8 mouse cellular contexts compared by ENCODE assay signal in genomic region chr10:87927131-87927609, GRCm38 (mm10).
DNase-seq lines count a peak whose midpoint lies in the region; ATAC-seq and TF ChIP-seq lines count a peak whose summit lies in the region.

No protein-coding gene starts in this region.

- ATAC-seq in hindbrain, embryonic 11.5 days (ENCODE audit: low FRiP score): peak; percentile 94
- ATAC-seq in stomach, embryonic 16.5 days (ENCODE audit: insufficient read depth, low FRiP score): peak; percentile 56; the same call in 1 of the 2 replicates

- no peaks in the 10 kb centered on the region for H3K79me3 ChIP-seq in C2C12 (ENCODE audit: low read depth)

- no peaks in the 10 kb centered on the region for H3K4me1 ChIP-seq in hindbrain, embryonic 11.5 days (replicated peaks; ENCODE audit: control insufficient read depth, insufficient read depth, low read length)
- H3K4me1 ChIP-seq in stomach, embryonic 16.5 days (ENCODE audit: control insufficient read depth, insufficient read depth, low read length): 0 out of 2 replicates have a peak, but pooled peaks cover 5% of the 10 kb centered on the region

- H3K27ac ChIP-seq in hindbrain, embryonic 11.5 days (ENCODE audit: low read depth, low read length): no peak overlapping the region
- H3K27ac ChIP-seq in stomach, embryonic 16.5 days (ENCODE audit: low read length): peak overlapping the region; percentile 49; the same call in 1 of the 2 replicates

- H3K4me3 ChIP-seq in C2C12 (ENCODE audit: insufficient read depth, poor library complexity, severe bottlenecking): no peak overlapping the region
- no peak overlapping the region for H3K4me3 ChIP-seq in hindbrain, embryonic 11.5 days (ENCODE audit: low read depth, low read length)
- no peak overlapping the region for H3K4me3 ChIP-seq in stomach, embryonic 16.5 days (replicated peaks; ENCODE audit: low read length)

- H3K9ac ChIP-seq in hindbrain, embryonic 11.5 days (ENCODE audit: low read depth, low read length): no peak overlapping the region
- no peak overlapping the region for H3K9ac ChIP-seq in stomach, embryonic 16.5 days (ENCODE audit: low read length)

- no peak for TF ChIP-seq CTCF in C2C12 (IDR thresholded peaks at IDR 0.05; ENCODE audit: control insufficient read depth, insufficient read depth, insufficient read length)

- H3K27me3 ChIP-seq in C2C12 (ENCODE audit: control insufficient read depth, insufficient read depth, insufficient read length): no peaks in the 10 kb centered on the region
- H3K27me3 ChIP-seq in hindbrain, embryonic 11.5 days (ENCODE audit: control insufficient read depth, insufficient read depth, low read length): no peaks in the 10 kb centered on the region
- H3K27me3 ChIP-seq in stomach, embryonic 16.5 days (ENCODE audit: control insufficient read depth, insufficient read depth, low read length): no peaks in the 10 kb centered on the region

- no peaks in the 10 kb centered on the region for H3K36me3 ChIP-seq in C2C12 (ENCODE audit: control insufficient read depth, insufficient read depth)
- no peaks in the 10 kb centered on the region for H3K36me3 ChIP-seq in hindbrain, embryonic 11.5 days (ENCODE audit: control insufficient read depth, insufficient read depth, low read length)
- H3K36me3 ChIP-seq in stomach, embryonic 16.5 days (ENCODE audit: control insufficient read depth, insufficient read depth, low read length): peaks cover 7% of the 10 kb centered on the region

- H3ac ChIP-seq in C2C12 (ENCODE audit: control insufficient read depth, insufficient read length, low read depth): no peak overlapping the region

- no peak overlapping the region for H3K4me2 ChIP-seq in hindbrain, embryonic 11.5 days (replicated peaks; ENCODE audit: low read depth, low read length)
- H3K4me2 ChIP-seq in stomach, embryonic 16.5 days (ENCODE audit: low read depth, low read length): no peak overlapping the region

- H3K79me2 ChIP-seq in C2C12 (ENCODE audit: control insufficient read depth, insufficient read depth): no peaks in the 10 kb centered on the region

- H3K9me3 ChIP-seq in hindbrain, embryonic 11.5 days (ENCODE audit: control insufficient read depth, low read length): no peaks in the 10 kb centered on the region
- no peaks in the 10 kb centered on the region for H3K9me3 ChIP-seq in stomach, embryonic 16.5 days (replicated peaks; ENCODE audit: control insufficient read depth, low read length)

- WGBS in hindbrain, embryonic 11.5 days: 31% methylated on average over 6 of the region's 6 CpGs
- 23% methylated on average over 6 of the region's 6 CpGs for WGBS in stomach, embryonic 16.5 days

- peak; percentile 37 to 79 for DNase-seq in adrenal gland, adult (ENCODE audit: inconsistent age in 2 of 2, low spot score in 1 of 2)
- DNase-seq in frontal cortex, postnatal 10 days (ENCODE audit: low spot score in 2 of 2): peak; percentile 44 to 46
- peak; percentile 48 for DNase-seq in hindbrain, embryonic 11.5 days (ENCODE audit: low spot score)
- peak; percentile 80 for DNase-seq in layer of hippocampus, adult 9-11 months
- peak; percentile 18 to 37 for DNase-seq in lung, postnatal 4 days
- DNase-seq in spleen, postnatal 10 days (ENCODE audit: low spot score in 2 of 2): no peak

TF ChIP-seq in C2C12, 6 proteins besides CTCF, POLR2A, EP300 and RAD21:
- TF ChIP-seq MYOD1 (IDR thresholded peaks at IDR 0.05; ENCODE audit: control insufficient read depth, insufficient read length, low read depth): peak; percentile 43
- no peak for TF ChIP-seq FOSL1 (IDR thresholded peaks at IDR 0.05; ENCODE audit: insufficient read depth, low read length, poor library complexity, severe bottlenecking)
- no peak for TF ChIP-seq MAX (IDR thresholded peaks at IDR 0.05)
- no peak for TF ChIP-seq MYOG (IDR thresholded peaks at IDR 0.05; ENCODE audit: control insufficient read depth, extremely low read depth, insufficient read length)
- no peak for TF ChIP-seq CEBPB (IDR thresholded peaks at IDR 0.05; ENCODE audit: low read depth)
- peak; percentile 80 for TF ChIP-seq USF1 (IDR thresholded peaks at IDR 0.05; ENCODE audit: low read depth)
TF ChIP-seq in C2C12: peak in this region for 2.

Comparison
In these comparisons a context has a peak if more than half of its experiments do, and no peak if none do; other contexts are left out.
1. DNase-seq: peak in adrenal gland, adult (2 of 2), frontal cortex, postnatal 10 days (2 of 2), hindbrain, embryonic 11.5 days (single experiment), layer of hippocampus, adult 9-11 months (single experiment) and lung, postnatal 4 days (2 of 2); none in spleen, postnatal 10 days (0 of 2).